Mouse (Mus musculus) left cerebral cortex, adult 11 months (tissue): ENCODE data around the gene Otud3.
"Not testable (repeated sequence)": the region's sequence is repeated elsewhere in the genome, so short reads cannot be mapped to it uniquely, and the experiment has no call there.

Experiments used
- DNase-seq: peaks from one replicate; pipeline ENCODE4 v3.0.0; 2022; ENCODE audit warnings: low spot score

The Otud3 gene

DNA sequence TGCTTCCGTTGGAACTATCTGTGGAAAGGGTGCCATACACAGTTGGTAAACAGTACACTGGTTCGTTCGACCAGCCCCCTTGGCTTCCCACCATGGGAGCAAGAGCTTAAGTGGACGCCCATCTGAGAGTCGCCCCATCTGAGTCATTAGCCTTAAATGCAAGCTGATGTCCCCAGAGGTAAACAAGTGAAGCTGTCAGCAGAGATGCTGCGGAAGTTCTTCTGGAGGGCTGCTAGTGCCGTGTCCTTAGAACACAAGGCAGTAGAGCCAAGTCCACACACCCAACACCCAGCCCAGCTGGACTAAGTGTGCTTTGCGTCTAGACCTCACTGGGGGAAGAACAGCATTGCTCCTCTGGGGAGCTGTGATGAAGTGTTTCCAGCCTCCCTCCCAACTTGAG lies 24.1 kb downstream of the Otud3 start:
- no peak for DNase-seq

DNA sequence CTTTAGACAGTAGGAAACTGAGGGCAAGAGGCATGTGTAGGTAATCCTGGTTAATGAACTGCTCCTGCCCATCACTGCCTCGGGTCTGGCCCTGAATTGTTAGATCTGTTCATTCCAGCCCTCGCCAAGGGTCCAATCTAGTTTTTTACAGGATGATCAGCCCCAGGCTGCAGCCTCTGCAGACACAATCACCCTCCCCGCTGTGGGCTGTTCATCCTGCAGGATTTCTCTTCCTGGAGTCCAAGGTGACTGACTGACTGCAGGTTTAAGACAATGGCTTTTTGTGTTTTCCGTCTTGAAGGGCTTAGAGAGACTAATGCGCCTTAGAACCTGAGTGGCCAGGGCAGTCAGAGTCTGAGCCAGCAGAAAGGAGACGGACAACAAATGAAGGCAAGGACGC lies 24.6 kb downstream of the Otud3 start:
- no peak for DNase-seq

GRCm38 (mm10) chr4:138884261-138884660 lies 29.5 kb downstream of the Otud3 start:
- peak; percentile 80 for DNase-seq

DNA sequence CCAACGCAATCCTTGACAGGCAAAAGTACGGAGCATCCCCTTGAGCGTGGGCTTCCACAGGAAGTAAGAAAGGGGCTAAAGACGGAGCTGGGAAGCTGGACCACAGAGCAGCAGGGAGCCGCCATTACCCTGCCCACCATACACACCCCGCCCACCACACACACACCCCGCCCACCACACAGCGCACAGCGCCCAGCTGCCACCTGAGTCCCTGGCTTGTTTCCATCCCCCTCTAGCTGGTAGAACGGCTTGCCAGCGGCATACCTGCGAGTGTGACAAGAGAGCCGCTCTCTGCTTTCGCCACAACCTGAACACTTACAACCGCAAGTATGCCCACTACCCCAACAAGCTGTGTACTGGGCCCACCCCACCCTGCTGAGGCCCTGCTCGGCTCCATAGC lies 31.6 kb downstream of the Otud3 start:
- DNase-seq: no peak

GRCm38 (mm10) chr4:138880811-138881584 lies 32.7 kb downstream of the Otud3 start:
- DNase-seq: no peak

DNA sequence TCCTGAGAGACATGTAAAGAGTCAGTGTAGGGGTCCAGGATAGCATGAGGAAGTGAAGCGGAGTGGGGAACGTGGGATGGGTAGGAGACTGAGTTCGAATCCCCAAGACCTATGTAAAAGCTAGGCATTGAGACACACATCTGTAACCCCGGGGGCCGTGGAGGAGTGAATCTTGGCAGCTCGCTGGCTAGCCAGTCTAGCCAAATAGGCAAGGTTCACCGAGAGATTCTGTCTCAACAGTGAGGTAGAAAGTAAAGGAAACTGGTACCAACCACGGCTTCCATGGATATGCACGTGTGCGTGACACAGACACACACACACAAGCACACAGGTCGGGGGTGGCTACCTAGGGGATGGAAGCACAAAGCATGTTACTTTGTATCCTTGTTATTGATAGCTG lies 33.9 kb downstream of the Otud3 start:
- DNase-seq: no peak

- DNase-seq: no peak
Observed at GRCm38 (mm10) chr4:138878783-138879182, 35.0 kb downstream of the Otud3 start.

GRCm38 (mm10) chr4:138877731-138878130 lies 36.0 kb downstream of the Otud3 start, which contains the start of gene Pla2g2e:
Pla2g2e (plus strand) TSS chr4:138877942.
- no peak for DNase-seq

DNA sequence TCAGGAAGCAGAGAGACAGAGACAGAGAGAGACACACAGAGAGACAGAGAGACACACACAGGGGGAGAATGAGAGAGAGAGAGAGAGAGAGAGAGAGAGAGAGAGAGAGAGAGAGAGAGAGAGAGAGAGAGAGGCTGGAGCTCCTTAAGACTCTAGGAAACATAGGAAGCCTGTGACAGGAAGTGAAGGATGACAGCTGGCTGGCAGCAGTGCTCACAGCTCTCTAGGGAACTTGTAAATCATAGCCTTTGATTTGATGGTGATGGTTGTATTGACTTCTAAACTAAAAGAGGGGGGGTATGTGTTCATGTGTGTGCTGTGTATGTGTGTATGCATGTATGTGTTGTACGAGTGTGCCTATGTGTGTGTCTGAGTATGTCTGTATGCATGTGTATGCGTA lies 37.8 kb downstream of the Otud3 start:
- DNase-seq: no peak

- not testable (repeated sequence) for DNase-seq
Observed at GRCm38 (mm10) chr4:138875275-138875674, 38.5 kb downstream of the Otud3 start.

GRCm38 (mm10) chr4:138873864-138874263 lies 39.9 kb downstream of the Otud3 start, which contains the start of gene Gm13030:
Gm13030 (minus strand) TSS chr4:138873964.
- no peak for DNase-seq

- DNase-seq: no peak
Observed at GRCm38 (mm10) chr4:138868666-138869065, 45.1 kb downstream of the Otud3 start.

GRCm38 (mm10) chr4:138866413-138866812 lies 47.3 kb downstream of the Otud3 start:
- peak; percentile 52 for DNase-seq

DNA sequence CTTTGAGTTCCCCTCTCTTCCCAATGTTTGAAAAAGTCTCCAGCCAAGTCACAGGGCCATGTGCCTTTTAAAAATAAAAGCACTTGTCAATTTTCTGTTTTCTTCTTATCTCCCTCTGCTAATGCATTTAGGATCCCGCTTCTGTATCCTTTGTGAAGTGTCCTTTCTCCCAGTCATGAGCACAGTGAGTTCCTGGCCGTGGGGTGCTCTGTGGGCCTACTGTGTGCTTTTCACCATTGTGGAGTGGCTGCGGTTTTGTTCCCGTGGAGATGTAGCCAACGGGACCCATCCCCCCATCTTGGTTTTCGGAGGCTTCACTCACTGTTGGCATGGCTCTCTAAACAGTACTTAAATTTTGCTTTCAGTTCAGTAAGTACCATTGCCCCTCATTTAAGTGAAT lies 47.8 kb downstream of the Otud3 start:
- no peak for DNase-seq

DNA sequence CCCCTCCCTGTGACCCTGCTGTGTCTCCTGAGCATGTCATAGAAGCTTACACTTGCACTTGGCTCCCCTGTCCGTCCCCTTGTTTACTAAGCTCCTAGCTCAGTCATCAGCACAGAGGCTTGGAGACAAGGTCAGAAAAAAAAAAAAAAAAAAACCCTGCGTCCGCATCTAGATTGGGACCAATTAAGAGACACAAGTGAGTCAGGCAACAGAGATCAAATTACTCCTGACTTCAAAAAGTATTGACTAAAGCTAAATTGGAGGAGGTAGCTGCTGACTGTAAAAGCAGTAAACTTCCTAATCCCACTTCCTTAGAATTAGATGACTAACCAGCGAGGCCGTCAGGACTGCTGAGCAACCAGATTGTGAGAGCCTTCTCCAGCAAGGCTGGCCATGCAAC lies 48.7 kb downstream of the Otud3 start:
- no peak for DNase-seq

DNA sequence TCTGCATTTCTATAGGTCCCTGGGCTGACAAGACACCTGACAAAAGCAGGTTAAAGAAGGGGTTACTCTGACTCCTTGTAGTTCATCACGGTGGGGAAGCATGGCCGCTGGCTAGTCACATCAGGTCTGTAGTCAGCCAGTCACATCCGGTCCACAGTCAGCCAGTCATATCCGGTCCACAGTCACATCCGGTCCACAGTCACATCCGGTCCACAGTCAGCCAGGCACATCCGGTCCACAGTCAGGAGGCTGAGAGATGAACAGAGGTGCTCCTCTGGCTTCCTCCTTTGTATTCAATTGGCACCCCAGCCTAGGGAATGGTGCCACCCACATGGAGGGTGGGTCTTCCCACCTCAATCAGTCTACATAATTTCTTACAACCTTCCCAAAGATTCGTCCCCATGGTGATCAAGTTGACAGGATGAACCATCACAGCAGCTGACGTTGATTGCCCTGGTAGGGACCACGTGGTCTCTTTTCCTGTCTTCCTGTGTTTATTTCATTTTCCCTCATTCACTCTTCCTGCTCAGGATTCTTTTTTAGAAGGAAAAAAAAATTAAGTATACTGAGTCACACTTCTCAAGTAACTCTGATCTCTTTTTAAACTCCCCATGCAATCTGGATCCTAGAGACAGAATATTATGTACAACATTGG lies 50.3 kb downstream of the Otud3 start, which contains the start of gene Pla2g5:
Pla2g5 (minus strand) TSS at position 139 of the 655 bp plus-strand sequence.
- no peak for DNase-seq

- DNase-seq: no peak
Observed at GRCm38 (mm10) chr4:138859728-138860127, 54.0 kb downstream of the Otud3 start.

GRCm38 (mm10) chr4:138859245-138859644 lies 54.5 kb downstream of the Otud3 start:
- no peak for DNase-seq

DNA sequence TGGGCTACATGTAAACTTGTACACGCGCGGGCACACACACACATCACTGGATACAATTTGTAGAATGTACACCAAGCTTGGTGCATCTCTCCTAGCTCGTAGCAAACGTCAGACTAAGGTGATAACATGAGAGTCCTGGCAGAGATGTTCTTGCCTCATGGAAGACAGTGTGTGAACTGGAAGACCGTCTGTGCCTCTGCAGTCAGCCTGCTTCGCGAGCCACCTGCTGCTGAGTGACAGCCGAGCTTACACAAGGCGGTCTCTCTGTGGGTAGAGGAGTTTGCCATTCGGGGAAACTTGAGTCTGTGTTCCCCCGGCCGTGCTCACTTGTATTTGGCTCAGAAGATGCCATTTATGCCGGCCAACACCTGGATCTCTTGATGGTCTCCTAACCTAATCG lies 55.3 kb downstream of the Otud3 start:
- no peak for DNase-seq

- DNase-seq: no peak
Observed at GRCm38 (mm10) chr4:138857576-138857975, 56.2 kb downstream of the Otud3 start.

DNA sequence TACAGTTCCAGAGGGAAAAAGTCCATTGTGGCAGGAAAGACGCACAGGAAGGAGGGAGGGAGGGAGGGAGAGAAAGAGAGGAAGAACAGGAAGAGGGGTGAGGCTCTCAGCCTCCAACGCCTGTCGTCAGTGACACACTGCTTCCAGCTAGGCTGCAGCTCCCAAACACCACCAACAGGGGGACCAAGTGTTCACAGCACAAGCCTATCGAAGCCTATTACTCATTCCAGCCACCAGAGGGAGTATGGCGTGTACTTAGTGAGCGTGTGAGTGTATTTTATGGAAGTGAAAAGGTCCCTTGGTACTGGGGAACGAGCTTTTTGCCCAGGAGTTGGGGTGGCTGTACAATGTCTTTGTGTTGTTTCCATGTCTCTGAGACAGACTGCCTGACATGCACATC lies 57.3 kb downstream of the Otud3 start:
- peak; percentile 58 for DNase-seq

DNA sequence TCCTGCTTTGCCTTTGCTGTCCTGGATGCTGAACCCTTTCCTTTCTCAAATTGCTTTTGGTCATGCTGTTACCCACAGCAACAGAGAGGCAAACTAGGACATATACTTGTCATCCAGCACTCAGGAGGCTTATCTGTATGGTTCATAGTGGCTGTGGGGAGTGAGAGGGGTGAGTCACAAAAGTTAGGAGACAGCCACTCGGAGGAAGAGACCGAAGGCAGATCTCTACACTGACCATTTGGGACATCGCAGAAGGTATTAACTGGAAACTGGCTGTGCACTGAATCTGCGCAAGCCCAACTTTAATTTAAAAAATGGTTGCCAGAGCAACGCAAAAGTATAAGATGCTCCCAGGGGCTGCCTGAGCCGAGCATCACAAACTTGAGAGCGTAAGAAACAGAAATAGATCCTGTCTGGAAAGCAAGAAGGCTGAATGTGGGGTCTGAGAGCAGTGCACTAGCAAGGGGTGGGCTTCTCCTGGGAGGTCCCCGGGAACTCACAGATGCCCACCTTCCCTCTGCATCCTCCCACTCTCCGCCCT lies 58.6 kb downstream of the Otud3 start:
- no peak for DNase-seq

GRCm38 (mm10) chr4:138852961-138853360 lies 60.8 kb downstream of the Otud3 start:
- DNase-seq: no peak
